Mouse (Mus musculus) CD8-positive naive resting alpha-beta T cell, adult 2 months (primary cell): ENCODE data around the gene Togaram1.

ENCODE experiments used
- DNase-seq, 2 experiments: peaks; one replicate each; pipeline ENCODE4 v3.0.0; 2022; ENCODE audit warnings: low read depth in 2 of 2, low spot score in 2 of 2

The Togaram1 gene

GRCm38 (mm10) chr12:65037546-65037937, 71.9 kb downstream of the Togaram1 start:
- no peak for DNase-seq

GRCm38 (mm10) chr12:65048799-65049198, 83.2 kb downstream of the Togaram1 start:
- no peak for DNase-seq

- DNase-seq, result no peak
Measured at GRCm38 (mm10) chr12:65058203-65058602, 92.6 kb downstream of the Togaram1 start.

DNA sequence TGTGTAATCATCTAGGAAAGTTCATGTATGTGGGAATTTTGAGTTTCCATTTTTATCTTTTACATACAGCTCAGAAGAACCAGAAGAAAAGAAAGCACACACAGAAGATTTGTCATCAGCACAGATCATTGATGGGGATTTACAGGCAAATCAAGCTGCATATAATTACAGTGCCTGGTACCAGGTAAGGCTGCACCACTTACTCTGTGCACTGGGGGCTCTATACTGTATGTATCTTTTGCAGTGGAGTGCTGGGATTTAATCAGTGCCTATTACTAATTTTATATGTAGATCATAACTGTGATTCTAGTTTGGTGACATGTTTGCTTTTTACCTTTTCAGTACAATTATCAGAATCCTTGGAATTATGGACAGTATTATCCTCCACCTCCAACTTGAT, 95.5 kb downstream of the Togaram1 start:
- no peak for DNase-seq

GRCm38 (mm10) chr12:65065241-65065640, 99.6 kb downstream of the Togaram1 start:
- peak; percentile 16 to 37 for DNase-seq

- no peak for DNase-seq
Measured at GRCm38 (mm10) chr12:65066234-65066633, 100.6 kb downstream of the Togaram1 start.

- no peak for DNase-seq
Measured at GRCm38 (mm10) chr12:65068409-65068808, 102.8 kb downstream of the Togaram1 start.
